Mouse (Mus musculus) heart, postnatal 25 days (tissue): ENCODE data around the gene Nupr1. TPM values are rescaled to one million over a fixed set of nuclear protein-coding genes. Genes with fewer than 3 reads are reported as not detected.

Source experiments
- DNase-seq: peaks from one replicate; pipeline ENCODE4 v3.0.0; 2022; ENCODE audit warnings: low spot score
- intact Hi-C: fragments of 180-260 bp; cut with DNase I; formaldehyde crosslinking; loops from one replicate; pipeline ENCODE4 v1.15.1; 2025
- total RNA-seq, 2 experiments: library from RNA; stranded (reverse); gene quantifications; 2 replicates each; pipeline ENCODE4 v1.2.3; 2021

The Nupr1 gene
- total RNA-seq: 1 to 10 TPM; 7.7 to 9.4 TPM

GRCm38 (mm10) chr7:126630824-126631518, at the start of gene Nupr1:
Nupr1 (minus strand) TSS chr7:126630861.
- intact Hi-C loops: no loop called here
- DNase-seq: no peak

DNA sequence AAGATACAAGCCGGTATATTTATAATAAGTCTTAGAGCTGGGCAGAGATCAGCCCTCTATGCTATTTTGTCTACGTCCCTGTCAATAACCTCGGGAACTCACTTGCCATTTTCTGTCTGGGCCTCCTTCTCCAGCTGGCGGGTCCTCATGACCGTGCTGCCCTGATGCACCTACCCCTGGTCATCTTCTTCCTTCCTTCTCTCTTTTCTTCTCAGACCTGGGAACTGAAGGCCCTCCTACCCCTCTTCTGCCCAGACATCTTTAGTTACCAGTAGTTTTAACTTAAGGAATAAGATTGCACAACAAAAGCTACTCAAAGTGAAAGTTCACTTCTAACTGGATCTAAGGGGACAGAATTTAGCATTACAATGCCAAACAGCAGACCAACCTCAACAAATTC, 49.0 kb upstream of the Nupr1 start:
- no peak for DNase-seq
- intact Hi-C loops: no loop called here

- intact Hi-C loops: no loop called here
Measured at GRCm38 (mm10) chr7:126678545-126679341, 48.1 kb upstream of the Nupr1 start.

DNA sequence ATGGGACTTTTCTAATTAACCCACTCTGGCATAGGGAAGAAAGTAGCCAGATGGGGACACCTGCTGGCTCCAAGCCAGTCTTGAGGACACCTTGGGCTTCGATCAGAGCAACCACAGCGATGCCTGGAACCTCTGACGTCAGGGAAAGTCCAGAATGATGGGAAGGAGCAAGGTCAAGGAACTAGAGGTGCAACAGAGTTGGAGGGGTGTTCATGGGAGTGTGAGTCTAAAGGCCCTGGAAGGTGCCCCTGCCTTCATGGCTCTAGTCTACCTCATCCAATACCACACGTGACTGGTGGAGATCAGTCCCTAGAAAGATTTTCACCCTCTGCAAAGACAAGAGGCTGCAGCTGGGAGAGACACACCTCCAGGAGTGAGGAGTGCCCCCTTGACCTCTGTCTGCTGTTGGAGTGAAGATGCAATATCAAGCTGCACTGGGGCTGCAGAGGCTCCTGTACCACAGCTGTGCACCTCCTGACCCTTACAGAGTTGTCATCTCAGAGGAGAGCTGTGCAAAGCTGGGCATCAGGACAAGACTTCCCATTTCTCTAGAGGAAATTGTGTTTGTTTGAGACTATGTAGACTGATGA, 46.1 kb upstream of the Nupr1 start:
- no peak for DNase-seq

More at GRCm38 (mm10) chr7:126678545-126679341, 48.1 kb upstream of the Nupr1 start:
- no peak for DNase-seq

GRCm38 (mm10) chr7:126676207-126676606, 45.5 kb upstream of the Nupr1 start, which contains the start of gene Sult1a1:
Sult1a1 (minus strand) TSS chr7:126676432.
- peak; percentile 70 for DNase-seq

More for the DNA sequence above, 46.1 kb upstream of the Nupr1 start:
- intact Hi-C loops: loop anchor here (2.0 kb wide), 1 partner anchor 16 kb away; no protein-coding TSS in a partner anchor

GRCm38 (mm10) chr7:126675104-126675503, 44.4 kb upstream of the Nupr1 start:
- intact Hi-C loops: no loop called here
- DNase-seq: no peak

More at GRCm38 (mm10) chr7:126676207-126676606, 45.5 kb upstream of the Nupr1 start, which contains the start of gene Sult1a1:
- intact Hi-C loops: loop anchor here (2.0 kb wide), 1 partner anchor 17 kb away; no protein-coding TSS in a partner anchor

DNA sequence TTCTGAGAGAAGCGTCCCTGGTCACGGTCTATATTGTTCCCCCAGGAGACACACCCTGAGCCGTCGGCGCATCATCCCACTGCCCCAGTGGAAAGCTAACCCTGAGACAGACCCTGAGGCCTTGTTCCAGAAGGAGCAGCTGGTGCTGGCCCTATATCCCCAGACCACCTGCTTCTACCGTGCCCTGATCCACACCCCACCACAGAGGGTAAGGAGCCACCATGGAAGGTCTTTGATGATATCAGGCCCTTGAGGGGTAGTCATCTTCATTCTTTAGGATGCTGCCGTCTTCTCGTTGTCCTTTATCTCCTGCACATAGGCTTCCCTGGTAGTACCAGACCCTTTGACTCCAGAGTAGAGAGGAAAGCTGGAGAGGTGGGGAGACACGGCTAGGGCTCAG, 41.5 kb upstream of the Nupr1 start:
- intact Hi-C loops: no loop called here
- DNase-seq: no peak

- intact Hi-C loops: no loop called here
- no peak for DNase-seq
Measured at GRCm38 (mm10) chr7:126670152-126670551, 39.5 kb upstream of the Nupr1 start.

DNA sequence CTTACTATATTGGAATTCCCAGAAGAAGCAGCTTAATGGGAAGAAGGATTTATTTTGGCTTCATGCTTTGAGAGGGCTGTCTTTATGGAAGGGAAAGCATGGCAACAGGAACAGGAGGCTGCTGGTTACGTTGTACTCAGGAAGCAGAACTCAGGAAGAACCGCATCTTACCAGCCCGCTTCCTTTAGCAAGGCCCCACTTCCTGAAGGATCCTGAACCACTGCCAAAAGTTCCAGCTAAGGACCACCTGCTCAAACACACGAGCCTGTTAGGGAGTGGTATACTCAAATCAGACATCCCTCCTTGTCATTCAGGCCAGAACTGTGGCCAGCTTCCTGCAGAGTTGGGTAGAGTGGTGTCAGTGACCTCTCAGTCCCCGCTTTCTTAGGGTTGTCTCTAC, 37.8 kb upstream of the Nupr1 start:
- intact Hi-C loops: no loop called here
- DNase-seq: no peak

DNA sequence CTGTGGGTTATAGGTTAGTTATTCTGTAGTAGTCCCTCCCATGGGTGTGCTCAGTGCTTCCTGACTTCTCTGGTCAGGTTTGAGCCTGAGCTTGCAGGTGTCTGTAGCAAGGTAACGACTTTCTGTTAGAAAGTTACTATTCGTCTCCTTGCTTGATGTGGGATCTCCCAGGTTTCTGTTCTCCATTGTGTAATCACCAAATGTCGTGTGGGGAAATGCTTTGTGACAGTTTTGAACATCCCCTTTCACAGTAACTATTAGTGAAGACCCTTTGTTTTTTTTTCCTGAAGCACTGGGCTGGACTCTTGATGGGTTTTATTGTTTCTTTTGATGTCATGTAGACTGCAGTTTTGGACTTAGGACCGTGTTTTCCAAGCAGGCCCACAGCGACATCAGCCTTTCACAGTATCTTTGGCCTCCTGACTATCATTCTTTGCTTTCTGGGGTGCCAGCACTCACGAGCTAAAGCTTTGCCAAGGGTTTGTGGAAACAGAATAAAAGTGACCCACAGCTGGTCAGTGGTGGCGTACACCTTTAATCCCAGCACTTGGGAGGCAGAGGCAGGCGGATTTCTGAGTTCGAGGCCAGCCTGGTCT, 36.9 kb upstream of the Nupr1 start:
- DNase-seq: no peak
- intact Hi-C loops: no loop called here

- no peak for DNase-seq
- intact Hi-C loops: no loop called here
Measured at GRCm38 (mm10) chr7:126665269-126665668, 34.6 kb upstream of the Nupr1 start.

DNA sequence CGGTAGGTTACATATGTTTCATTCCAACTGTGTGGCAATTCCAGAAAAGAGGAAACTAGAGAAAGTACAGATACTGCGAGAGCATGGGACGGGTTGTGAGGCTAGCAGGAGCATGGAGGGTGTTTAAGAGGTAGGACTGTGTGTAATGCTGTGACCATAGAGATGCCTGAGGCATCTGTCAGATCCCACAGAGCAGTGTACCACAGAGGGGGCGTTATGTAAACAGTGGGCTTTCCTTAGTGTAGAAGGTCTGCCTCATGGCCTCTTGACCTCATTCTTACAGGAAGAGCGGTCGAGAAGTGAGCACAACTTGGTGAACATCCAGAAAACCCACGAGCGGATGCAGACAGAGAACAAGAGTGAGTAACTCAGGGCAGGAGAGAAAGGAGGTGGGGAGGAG, 33.0 kb upstream of the Nupr1 start:
- intact Hi-C loops: no loop called here
- no peak for DNase-seq

GRCm38 (mm10) chr7:126659771-126660170, 29.1 kb upstream of the Nupr1 start:
- no peak for DNase-seq
- intact Hi-C loops: no loop called here

DNA sequence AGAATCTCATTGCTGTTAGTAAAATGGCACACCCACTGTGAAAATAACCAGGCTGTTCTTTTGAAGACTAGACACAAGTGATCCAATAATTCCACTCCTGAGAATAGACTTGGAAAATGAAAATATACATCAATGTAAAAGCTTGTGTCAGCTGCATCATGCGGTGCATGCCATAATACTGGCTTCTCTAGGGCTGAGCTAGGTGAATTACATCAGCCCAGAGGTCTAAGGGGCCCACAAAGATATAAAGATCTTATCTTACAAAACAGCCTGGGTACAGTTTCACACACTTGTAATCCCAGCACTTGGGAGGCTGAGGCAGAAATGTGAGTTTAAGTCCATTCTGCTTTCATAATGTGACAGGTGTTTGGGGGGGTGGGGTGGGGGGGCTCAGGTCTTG, 26.9 kb upstream of the Nupr1 start:
- intact Hi-C loops: no loop called here
- no peak for DNase-seq

- no peak for DNase-seq
- intact Hi-C loops: no loop called here
Measured at GRCm38 (mm10) chr7:126655695-126656094, 25.0 kb upstream of the Nupr1 start.

DNA sequence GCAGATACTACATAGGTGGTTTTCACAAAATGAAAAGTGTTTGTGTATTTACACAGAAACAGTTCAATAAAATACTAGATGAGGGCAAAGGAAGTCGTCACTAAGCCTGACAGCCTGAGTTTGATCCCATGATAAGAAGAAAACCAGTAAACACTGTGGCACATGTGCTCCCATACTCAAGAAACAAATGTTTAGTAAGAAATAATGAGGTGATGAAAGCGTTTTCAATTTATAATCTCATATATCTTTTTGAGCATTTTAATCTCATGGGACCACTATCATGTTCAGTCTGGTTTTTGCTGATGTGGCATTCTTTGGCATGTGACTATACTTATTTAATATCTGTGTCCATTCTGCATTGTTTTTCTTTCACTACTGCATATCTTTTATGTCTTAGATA, 23.3 kb upstream of the Nupr1 start:
- no peak for DNase-seq
- intact Hi-C loops: no loop called here

DNA sequence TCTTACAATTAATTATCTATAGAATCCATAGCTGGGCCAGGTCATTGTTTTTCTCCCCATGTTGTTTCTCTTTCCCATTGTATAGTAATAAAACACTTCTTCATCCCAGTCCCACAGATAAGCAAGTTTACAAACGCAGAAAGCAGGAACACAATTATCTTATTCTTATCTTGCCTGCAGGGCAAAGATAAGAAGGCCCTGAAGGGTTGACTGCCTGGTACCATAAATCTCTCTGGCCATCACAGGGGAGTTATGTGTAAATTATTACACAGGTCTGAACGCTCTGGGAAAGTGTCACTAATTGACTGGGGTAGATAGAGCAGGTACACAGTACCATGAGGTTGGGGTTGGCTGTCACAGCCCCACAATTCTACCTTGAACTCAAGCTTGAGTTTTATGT, 20.2 kb upstream of the Nupr1 start:
- intact Hi-C loops: no loop called here
- DNase-seq: no peak

- peak; percentile 86 for DNase-seq
- intact Hi-C loops: no loop called here
Measured at GRCm38 (mm10) chr7:126649231-126650051, 18.8 kb upstream of the Nupr1 start, which contains the start of gene Sgf29. Sgf29 (plus strand) TSS chr7:126649309.

- DNase-seq: no peak
- intact Hi-C loops: no loop called here
Measured at GRCm38 (mm10) chr7:126648486-126648885, 17.8 kb upstream of the Nupr1 start.
